Mouse (Mus musculus) midbrain, embryonic 14.5 days (tissue): ENCODE data around the gene Olfr693. TPM values are rescaled to one million over a fixed set of nuclear protein-coding genes. Genes with fewer than 3 reads are reported as not detected.

ENCODE experiments used
- ATAC-seq: fragments of 200-750 bp; cut with Nextera tagmentation; 2 replicates; pipeline ENCODE4 v1.8.0; 2017; ENCODE audit warnings: moderate number of reproducible peaks, moderate library complexity; ENCODE audit not compliant: low FRiP score, low TSS enrichment
- DNase-seq: peaks from one replicate; pipeline ENCODE4 v3.0.0-alpha.2; 2015
- H3K27ac ChIP-seq: fragments of 300-500 bp; sonication (generic); replicated peaks from 2 replicates; pipeline ENCODE4 v1.5.1; 2014; ENCODE audit warnings: mild to moderate bottlenecking, low read depth, low read length, moderate library complexity
- H3K27me3 ChIP-seq: fragments of 300-500 bp; sonication (generic); 2 replicates; pipeline ENCODE4 v1.6.1; 2014; ENCODE audit warnings: low read length, control low read depth, mixed read lengths; ENCODE audit not compliant: control insufficient read depth, insufficient read depth
- H3K36me3 ChIP-seq: fragments of 300-500 bp; sonication (generic); 2 replicates; pipeline ENCODE4 v1.6.1; 2014; ENCODE audit warnings: low read length, control low read depth; ENCODE audit not compliant: control insufficient read depth, insufficient read depth
- H3K4me1 ChIP-seq: fragments of 300-500 bp; sonication (generic); 2 replicates; pipeline ENCODE4 v1.6.1; 2014; ENCODE audit warnings: mild to moderate bottlenecking, antibody characterized with exemption, low read length, control low read depth; ENCODE audit not compliant: control insufficient read depth, insufficient read depth
- H3K4me2 ChIP-seq: fragments of 300-500 bp; sonication (generic); 2 replicates; pipeline ENCODE4 v1.6.1; 2014; ENCODE audit warnings: mild to moderate bottlenecking, low read length, moderate library complexity
- H3K4me3 ChIP-seq: fragments of 300-500 bp; sonication (generic); replicated peaks from 2 replicates; pipeline ENCODE4 v1.5.1; 2014; ENCODE audit warnings: low read depth, low read length
- H3K9ac ChIP-seq: fragments of 300-500 bp; sonication (generic); replicated peaks from 2 replicates; pipeline ENCODE4 v1.6.1; 2014; ENCODE audit warnings: mild to moderate bottlenecking, low read length, moderate library complexity
- H3K9me3 ChIP-seq: fragments of 300-500 bp; sonication (generic); 2 replicates; pipeline ENCODE4 v1.6.1; 2016; ENCODE audit warnings: low read length, control low read depth, mixed read lengths; ENCODE audit not compliant: control insufficient read depth
- WGBS: fragments of 180-500 bp; shearing (Covaris S2); extraction: QIAGEN DNeasy Blood & Tissue Kit; methylation state at CpG from one replicate; pipeline ENCODE4 v1.1.7; 2014; 5-methylcytosine and 5-hydroxymethylcytosine counted together
- polyA plus RNA-seq: library from polyadenylated mRNA; unstranded; fragments of >200 nt; fragmentation: Nextera tagmentation; extraction: Ambion mirVana; gene quantifications from 2 replicates; pipeline ENCODE4 v1.2.1, GENCODE M21; 2014

Olfr693 gene
- polyA plus RNA-seq, 1 experiment from 2014 or later = not detected

GRCm38 (mm10) chr7:106652344-106652652 is 28.1 kb downstream of the Olfr693 start:
- H3K9me3 ChIP-seq = no peaks in the 10 kb centered on the region
- ATAC-seq (no peak), DNase-seq (no peak)
- H3K9ac ChIP-seq = no peak overlapping the region
- no peak overlapping the region for H3K4me2 ChIP-seq
- no peak overlapping the region for H3K4me3 ChIP-seq
- no peaks in the 10 kb centered on the region for H3K36me3 ChIP-seq
- no peak overlapping the region for H3K27ac ChIP-seq
- no peaks in the 10 kb centered on the region for H3K27me3 ChIP-seq
- no peaks in the 10 kb centered on the region for H3K4me1 ChIP-seq

- no peak for DNase-seq
- no peak overlapping the region for H3K9ac ChIP-seq
- H3K4me2 ChIP-seq = no peak overlapping the region
- no peak overlapping the region for H3K4me3 ChIP-seq
- no peak for ATAC-seq
- no peak overlapping the region for H3K27ac ChIP-seq
- no peaks in the 10 kb centered on the region for H3K36me3 ChIP-seq
- no peaks in the 10 kb centered on the region for H3K27me3 ChIP-seq
- no peaks in the 10 kb centered on the region for H3K9me3 ChIP-seq
- no peaks in the 10 kb centered on the region for H3K4me1 ChIP-seq
These were observed 28.6 kb downstream of the Olfr693 start for GRCm38 (mm10) chr7:106651555-106652343.

GRCm38 (mm10) chr7:106649774-106650173 is 30.6 kb downstream of the Olfr693 start:
- Histone ChIP-seq H3K4me1 (no peaks in the 10 kb centered on the region), H3K9me3 (no peaks in the 10 kb centered on the region), H3K36me3 (no peaks in the 10 kb centered on the region), H3K4me2 (no peak overlapping the region), H3K27ac (no peak overlapping the region), H3K27me3 (no peaks in the 10 kb centered on the region), H3K4me3 (no peak overlapping the region), H3K9ac (no peak overlapping the region)
- DNase-seq = no peak
- ATAC-seq = no peak
- 80% methylated on average over 1 of the region's 1 CpGs for whole genome bisulfite sequencing

GRCm38 (mm10) chr7:106645261-106645660 is 35.1 kb downstream of the Olfr693 start:
- no peak overlapping the region for H3K4me2 ChIP-seq
- no peaks in the 10 kb centered on the region for H3K36me3 ChIP-seq
- no peaks in the 10 kb centered on the region for H3K27me3 ChIP-seq
- H3K27ac ChIP-seq = no peak overlapping the region
- no peak overlapping the region for H3K9ac ChIP-seq
- no peak overlapping the region for H3K4me3 ChIP-seq
- 69% methylated on average over 1 of the region's 1 CpGs for WGBS
- H3K9me3 ChIP-seq = no peaks in the 10 kb centered on the region
- ATAC-seq (no peak), DNase-seq (no peak)
- no peaks in the 10 kb centered on the region for H3K4me1 ChIP-seq

- WGBS = 83% methylated on average over 3 of the region's 3 CpGs
- Histone ChIP-seq H3K4me2 (no peak overlapping the region), H3K9me3 (no peaks in the 10 kb centered on the region), H3K4me1 (no peaks in the 10 kb centered on the region), H3K27ac (no peak overlapping the region), H3K36me3 (no peaks in the 10 kb centered on the region), H3K9ac (no peak overlapping the region), H3K27me3 (no peaks in the 10 kb centered on the region), H3K4me3 (no peak overlapping the region)
- no peak for DNase-seq
- ATAC-seq = no peak
These were observed 36.0 kb downstream of the Olfr693 start for GRCm38 (mm10) chr7:106644222-106644870.

- no peak for DNase-seq
- no peak overlapping the region for H3K4me2 ChIP-seq
- whole genome bisulfite sequencing = 86% methylated on average over 1 of the region's 1 CpGs
- no peaks in the 10 kb centered on the region for H3K27me3 ChIP-seq
- H3K4me3 ChIP-seq = no peak overlapping the region
- no peaks in the 10 kb centered on the region for H3K9me3 ChIP-seq
- H3K36me3 ChIP-seq = no peaks in the 10 kb centered on the region
- H3K9ac ChIP-seq = no peak overlapping the region
- ATAC-seq = no peak
- H3K27ac ChIP-seq = no peak overlapping the region
- H3K4me1 ChIP-seq = no peaks in the 10 kb centered on the region
These were observed 39.5 kb downstream of the Olfr693 start for GRCm38 (mm10) chr7:106640839-106641238.

- no peaks in the 10 kb centered on the region for H3K9me3 ChIP-seq
- H3K36me3 ChIP-seq = no peaks in the 10 kb centered on the region
- H3K9ac ChIP-seq = no peak overlapping the region
- WGBS = 86% methylated on average over 4 of the region's 4 CpGs
- H3K4me2 ChIP-seq = no peak overlapping the region
- DNase-seq (no peak), ATAC-seq (no peak)
- H3K4me1 ChIP-seq = no peaks in the 10 kb centered on the region
- no peak overlapping the region for H3K27ac ChIP-seq
- no peak overlapping the region for H3K4me3 ChIP-seq
- H3K27me3 ChIP-seq = no peaks in the 10 kb centered on the region
These were observed 44.8 kb downstream of the Olfr693 start for GRCm38 (mm10) chr7:106635560-106635959.
